Mouse (Mus musculus): ENCODE results near the gene Inip.

Inip gene

DNA sequence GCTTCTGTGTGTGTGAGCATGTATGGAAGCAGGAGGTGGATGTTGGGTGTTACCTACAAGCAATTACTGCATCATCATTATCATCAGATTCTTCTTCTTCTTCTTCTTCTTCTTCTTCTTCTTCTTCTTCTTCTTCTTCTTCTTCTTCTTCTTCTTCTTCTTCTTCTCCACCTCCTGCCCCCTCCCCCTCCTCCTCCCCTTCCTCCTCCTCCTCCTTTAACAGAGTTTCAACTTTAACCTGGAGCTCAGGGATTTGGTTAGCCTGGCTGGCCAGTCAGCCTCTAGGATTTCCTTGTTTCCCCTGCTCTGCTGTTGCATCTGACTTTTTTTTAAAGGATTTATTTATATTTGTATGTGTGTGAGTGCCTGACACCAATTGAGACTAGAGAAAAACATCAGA is at the start of gene Inip:
Gene Inip (minus strand): TSS at position 101 of the 400 bp plus-strand sequence.
- in situ Hi-C loops (cut with MboI, MseI): no loop called here

DNA sequence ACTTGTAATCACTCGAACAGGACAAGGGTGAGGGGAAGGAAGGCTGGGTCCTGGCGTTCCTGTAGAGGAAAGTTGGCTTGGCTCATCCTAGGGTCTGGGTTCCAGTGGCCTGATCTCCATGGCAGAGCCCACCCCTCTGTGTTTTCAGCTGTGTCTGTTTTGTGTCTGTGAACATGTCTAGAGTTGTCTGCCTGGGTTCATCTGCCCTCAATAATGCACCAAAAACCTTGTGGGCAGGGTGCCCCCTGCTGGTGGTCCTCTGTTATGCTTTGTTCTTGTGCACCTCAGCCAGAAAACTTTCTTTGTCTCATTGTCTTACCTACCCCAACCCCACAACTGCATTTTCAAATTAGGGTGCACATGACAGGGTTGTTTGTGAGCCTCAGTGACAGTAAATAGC is 48.8 kb upstream of the Inip start:
- in situ Hi-C loops (cut with MboI, MseI): no loop called here

DNA sequence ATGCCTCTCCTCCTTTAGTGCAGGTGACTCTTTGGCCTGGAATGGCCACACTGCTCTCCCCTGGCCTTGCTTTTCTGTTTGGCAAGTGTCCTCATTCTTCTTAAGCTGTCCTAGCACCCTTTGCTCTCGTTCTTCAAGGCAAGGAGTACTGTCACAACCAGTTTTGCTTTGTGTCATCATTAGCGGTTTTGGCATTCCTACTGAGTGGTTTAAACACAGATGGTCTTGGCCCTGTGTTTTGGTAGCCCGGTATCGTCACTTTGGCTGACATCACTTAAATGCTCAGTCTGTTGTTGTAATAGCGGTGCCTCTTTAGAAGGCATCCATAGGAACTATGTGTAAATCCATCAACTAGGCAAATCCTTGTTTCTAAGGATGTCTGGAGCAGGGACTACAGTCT is 46.1 kb upstream of the Inip start:
- in situ Hi-C loops (cut with MboI, MseI): no loop called here

DNA sequence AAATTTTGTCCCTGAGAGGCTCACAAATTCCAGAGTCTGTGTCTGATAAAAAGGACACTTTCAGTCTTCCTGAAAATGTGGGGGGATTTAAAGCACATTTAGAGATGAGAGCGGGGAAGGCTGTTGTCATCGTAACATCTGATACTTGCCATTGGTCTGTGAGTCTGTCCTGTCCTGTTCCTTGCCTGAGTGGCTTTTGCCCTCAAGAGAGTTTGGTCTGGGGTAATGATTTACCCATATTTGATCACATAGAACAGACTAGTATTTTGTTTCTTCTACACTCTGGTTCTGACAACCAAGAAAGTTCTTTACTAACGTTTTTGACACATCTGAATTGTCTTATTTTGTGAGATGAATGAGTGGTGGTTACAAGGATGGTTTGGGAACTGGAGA is 43.9 kb upstream of the Inip start:
- in situ Hi-C loops (cut with MboI, MseI): no loop called here

DNA sequence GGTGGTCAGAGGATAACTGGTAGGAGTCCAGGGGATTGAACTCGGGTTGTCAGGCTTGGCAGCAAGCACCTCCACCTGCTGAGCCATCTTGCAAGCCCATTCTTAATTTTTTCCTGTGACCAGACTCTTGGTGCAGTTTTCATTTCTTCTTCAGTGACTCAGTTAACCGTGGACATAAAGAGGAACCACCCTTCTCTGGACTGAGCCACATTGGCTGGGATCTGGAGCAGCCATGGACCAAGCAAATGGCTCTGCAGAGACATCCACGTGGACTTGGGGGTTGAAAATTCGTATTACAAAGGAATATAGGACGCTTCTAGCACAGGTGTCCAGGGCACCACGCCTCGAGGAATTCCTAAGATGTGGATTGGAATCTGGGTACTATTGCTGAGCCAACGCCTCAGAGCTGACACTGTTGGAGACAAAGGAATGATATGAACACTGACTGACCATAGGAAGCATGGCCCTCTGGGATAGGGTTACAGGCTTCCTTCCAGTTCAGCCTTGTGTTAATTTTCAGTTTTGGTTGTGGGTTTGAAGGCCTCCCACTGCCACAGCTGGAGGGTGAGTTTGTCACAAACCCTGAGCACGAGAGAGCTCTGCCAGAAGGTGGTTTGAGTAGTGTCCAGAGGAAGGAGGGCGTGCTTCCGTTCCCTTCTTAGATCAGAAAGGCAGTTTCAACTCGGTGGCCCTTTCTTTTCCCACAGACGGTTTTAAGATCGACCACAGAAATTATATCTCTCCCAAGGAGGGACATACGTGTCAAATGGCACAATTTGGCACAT is 43.3 kb upstream of the Inip start:
- in situ Hi-C loops (cut with MboI, MseI): no loop called here

DNA sequence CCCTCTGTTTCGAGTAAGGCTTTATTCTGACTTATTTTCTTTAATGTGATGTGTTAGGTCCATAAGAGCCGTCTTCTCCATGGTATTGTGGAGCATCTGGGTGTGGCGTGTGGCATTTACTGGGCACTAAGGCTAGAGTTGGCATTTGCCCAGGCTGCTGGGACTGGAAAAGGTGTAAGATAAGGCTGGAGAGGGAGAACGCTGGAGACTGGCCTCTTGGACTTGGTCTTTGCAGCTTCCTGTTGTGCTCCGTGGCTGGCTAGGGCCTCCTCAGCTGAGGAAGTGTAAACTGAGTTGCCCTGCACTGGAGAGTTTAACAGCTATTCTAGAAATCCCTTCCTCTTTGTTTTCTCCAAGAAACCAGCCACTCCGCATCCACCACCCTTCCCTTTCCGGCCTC is 36.3 kb upstream of the Inip start:
- in situ Hi-C loops (cut with MboI, MseI): no loop called here

DNA sequence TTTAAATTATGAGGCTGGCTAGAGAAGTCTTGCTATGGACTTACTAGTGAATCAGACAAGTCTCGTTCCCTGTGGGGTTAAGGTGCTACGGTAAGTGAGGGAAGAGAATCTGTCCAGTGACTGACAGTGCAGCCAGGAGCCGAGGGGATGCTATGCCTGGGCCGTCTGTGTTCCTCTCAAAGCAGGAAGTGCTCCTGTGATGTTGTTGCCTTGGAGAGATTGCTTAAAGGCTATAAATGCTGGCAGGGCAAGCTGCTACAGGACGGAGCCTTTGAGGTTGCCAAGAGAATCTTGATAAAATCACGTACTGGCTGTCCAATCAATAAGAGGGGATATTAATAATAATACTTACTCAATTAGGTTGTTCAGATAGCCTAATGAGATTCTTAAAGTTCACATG is 31.4 kb upstream of the Inip start:
- in situ Hi-C loops (cut with MboI, MseI): no loop called here

DNA sequence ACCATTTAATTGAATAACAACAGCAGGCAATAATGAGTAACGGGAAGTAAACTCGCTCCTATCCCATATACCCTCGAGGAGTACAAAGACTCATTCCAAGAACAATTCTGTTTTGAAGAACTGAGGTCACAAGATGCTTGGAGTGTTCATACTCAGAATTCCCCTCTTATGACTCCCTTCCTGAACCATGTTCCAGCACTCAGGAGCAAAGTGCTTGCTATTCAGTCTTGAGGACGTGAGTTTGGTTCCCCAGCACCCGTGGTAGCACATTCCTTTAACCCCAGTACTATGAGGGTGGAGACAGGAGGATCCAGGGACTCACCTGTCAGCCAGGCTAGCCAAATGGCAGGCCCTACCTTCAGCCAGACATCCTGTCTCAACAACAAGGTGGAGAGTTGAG is 29.6 kb upstream of the Inip start:
- in situ Hi-C loops (cut with MboI, MseI): no loop called here

DNA sequence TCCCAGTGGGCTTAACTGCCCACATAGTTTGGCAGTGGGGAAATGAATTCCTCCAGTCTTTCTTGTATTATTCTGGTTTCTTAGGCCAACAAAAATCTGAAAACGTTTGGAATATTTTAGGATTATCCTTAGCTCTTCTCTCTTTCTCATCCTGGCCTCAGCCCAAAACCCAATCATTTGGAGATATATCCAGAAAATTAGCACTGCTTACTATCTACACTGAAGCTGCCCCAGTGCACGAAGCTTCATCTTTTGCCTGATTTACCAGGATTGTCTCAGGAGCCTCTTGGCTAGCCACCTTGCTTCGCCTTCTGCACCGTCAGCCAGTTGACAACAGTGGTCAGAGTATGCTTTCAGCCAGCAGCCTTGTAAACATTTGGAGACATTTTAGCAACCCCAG is 27.7 kb upstream of the Inip start:
- in situ Hi-C loops (cut with MboI, MseI): no loop called here

DNA sequence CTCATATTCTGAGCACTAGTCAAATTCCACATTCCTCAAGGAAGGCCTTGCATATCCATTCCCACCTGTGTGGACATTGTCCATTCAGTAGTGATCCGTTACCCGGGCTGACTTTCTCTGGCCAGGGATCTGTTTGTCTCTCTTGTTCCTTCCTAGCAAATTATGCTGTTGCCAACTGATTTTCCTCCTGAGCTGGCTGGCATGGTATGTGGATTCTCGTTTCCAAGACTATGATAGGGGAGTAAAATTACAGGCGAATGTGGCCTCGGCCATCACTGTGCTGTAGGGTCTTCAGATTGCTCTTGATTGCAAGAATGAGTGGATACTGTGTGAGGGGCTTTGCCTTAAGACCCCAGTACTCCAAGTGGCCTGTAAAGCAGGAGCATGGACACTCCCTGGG is 25.0 kb upstream of the Inip start:
- in situ Hi-C loops (cut with MboI, MseI): no loop called here

DNA sequence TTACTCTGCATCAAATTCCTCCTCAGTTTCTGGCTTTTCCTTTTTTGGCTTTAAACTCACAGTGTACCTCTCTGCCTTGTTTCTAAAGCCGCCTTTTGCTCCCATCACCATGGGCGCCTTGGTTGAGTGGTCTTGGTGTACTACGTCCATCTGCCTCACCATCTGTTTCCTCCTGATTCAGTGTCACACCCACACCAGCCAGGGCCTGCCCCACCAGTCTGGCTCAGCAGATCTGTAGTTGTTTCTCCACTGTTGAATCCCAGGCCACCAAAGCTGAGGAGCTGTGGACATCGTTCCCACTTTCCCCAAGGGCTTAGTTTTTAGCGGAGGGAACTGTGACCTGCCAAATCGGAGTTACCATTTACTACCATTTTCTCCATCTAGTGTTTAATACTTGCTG is 24.2 kb upstream of the Inip start:
- in situ Hi-C loops (cut with MboI, MseI): no loop called here

DNA sequence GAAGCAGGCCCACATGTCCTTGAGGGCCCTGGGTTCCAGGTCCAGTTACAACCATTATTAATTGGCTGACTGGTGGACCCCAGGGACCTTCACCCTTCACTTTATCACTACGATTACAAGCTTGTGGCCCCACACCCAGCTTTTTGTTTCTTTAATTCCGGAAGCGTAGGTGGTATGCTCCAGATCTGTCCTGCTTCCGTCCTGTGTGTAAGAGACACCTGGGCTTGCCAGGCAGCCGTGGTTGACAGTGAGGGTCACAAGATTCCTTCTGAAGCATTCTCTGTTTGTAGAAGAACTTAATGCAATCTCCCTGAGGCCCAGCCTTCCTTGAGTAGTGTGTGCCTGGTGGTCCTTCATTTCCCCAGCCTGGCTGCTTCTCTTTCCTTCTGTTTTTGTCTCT is 23.5 kb upstream of the Inip start:
- in situ Hi-C loops (cut with MboI, MseI): no loop called here

DNA sequence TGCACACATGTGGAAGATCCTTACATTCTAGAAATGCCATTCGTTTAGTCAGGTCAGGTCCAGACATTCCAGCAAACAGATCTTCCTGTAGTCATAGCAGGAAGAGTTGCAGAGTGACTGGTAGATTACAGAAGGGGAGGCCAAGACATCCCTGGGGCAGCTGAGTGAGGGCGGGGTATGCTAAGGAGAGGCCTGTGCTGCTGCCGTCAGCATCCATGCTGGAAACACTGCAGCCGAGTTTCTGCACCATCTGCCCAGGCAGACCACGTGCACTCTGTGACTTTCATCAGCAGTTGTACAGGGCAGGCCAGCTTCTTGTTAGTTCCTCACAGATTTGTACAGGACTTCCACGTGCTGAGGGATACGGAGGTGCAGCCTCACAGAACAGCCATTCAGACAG is 22.1 kb upstream of the Inip start:
- in situ Hi-C loops (cut with MboI, MseI): no loop called here

DNA sequence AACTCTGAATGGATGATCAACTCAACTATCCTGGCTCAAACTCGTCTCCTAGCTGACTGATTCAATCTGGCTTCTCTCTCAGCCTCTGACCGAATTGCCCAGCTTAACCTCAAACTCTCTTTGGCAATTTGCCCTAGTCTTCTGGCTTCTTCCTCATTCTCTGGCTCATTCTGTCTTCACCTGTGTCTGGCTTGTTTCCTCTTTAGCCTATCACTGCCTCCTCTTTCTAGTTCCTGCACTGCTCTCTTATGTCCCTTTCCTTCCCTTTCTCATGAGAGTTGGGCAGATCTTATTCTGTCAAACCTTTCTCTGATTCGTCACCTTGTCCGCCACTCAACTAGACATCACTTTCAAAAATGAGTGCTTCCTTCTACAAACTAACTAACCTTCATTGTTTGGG is 20.7 kb upstream of the Inip start:
- in situ Hi-C loops (cut with MboI, MseI): no loop called here

DNA sequence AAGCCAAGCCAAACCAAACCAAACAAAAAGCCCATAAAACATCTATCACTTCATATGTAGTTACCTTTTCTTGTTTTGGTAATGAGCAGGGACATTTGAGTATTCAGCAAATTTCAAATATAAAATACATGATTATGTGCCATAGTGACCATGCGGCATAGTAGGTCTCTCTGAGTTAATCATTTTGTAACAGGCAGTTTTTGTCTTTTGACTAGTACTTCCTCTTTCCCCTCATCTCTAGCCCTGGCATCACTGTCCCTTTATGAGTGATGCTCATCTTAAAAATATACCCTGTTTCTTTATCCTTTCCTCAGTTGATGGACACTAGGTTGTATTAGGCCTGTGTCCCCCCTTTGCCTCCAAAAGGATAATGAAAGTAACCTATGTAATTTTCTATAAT is 20.1 kb upstream of the Inip start:
- in situ Hi-C loops (cut with MboI, MseI): no loop called here

DNA sequence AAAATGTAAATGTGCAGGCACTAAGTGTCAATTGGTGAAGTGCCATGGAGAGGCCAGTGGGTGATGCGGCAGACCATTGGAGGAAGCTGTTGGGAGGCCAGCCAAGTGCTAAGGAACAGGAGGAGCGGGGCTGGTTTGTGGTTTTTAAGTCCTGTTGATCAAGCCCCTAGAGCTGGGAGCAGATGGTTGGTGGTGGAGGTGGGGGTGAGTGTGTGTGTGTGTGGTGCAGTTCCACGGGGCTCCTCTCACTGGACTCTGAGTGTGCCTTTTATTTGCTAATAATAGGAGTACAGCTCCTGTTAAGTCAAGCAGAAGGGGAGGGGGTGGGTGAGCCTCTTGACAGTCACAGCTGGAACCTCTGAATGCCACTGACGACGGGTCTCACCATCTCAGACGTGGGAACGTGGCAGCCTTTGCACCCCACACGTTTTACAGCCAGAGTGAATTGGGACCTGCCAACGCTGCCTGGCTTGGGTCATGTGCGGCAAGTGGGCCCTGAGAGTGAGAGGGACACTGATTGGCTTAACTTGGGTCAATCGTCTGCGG is 18.2 kb upstream of the Inip start:
- in situ Hi-C loops (cut with MboI, MseI): no loop called here

DNA sequence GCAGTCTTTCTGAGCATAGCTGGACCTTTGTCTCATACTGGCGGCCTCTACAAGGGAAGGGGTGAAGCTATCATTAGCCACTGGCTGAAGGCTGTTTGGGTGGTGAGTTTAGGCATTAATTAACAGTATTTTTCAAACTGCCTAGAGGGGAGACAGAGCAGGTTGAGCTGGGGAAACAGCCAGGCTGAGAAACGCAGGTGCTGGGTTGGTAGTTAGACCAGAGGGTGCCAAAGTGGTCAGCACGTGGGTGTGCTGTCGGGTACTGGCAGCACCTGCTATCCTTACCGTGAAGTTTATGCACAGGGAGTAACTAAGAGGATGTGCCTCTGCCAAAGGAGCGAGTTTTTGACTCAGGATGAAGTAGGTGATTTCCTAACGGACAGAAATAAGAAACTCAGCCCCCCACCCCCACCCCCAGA is 17.7 kb upstream of the Inip start:
- in situ Hi-C loops (cut with MboI, MseI): no loop called here

DNA sequence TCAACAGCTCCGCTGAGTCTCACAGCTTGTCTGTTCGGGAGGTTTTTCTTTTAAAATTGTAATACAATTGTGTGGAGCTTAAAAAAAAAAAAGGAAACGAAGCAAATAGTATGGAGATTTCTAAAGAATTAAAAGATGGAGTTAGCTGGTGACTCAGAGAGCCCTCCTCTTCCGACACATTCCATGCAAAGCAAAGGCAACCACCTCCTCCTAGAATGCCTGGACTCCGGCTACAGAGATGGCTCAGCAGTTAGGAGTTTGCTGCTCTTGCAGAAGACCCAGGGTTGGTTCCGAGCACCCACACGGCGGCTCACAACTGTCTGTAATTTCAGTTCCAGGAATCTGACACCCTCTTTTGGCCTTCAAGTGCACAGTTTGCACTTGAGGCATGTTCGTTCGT is 17.1 kb upstream of the Inip start:
- in situ Hi-C loops (cut with MboI, MseI): no loop called here

DNA sequence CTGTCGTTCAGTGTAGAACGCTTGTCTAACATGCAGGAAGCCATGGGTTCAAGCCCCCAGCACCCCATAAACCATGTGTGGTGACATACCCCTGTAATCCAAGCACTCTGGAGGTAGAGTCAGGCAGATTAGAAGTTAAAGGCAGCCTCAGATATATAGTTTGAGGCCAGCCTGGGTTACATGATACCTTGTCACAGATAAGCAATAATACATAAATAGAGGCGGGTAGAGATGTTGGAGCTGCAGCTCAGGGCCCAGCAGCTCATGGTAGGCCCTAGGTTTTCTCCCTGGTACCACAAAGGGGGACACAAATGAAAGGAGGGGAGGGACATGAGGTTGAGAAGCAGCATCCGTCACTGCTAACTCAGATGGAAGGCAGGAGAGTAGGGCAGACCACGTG is 16.4 kb upstream of the Inip start:
- in situ Hi-C loops (cut with MboI, MseI): no loop called here

DNA sequence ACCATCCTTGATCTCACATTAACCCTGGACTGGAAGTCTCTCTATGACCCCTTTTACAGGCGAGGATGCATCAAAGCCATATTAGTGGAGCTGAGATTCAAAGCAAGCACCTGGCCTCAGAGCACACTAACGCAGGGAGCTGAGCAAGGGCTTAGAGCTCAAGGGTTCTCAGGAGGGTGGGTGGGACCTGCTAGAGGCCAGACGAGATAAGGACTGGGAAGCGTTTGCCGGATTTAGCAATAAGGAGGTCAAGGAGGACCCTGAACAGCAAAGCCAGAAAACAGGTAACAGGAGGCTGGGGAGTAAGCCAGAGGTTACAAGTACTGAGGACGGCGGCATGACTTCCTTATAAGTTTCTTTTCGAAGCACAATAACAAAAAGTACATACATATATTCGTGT is 15.1 kb upstream of the Inip start:
- in situ Hi-C loops (cut with MboI, MseI): no loop called here

DNA sequence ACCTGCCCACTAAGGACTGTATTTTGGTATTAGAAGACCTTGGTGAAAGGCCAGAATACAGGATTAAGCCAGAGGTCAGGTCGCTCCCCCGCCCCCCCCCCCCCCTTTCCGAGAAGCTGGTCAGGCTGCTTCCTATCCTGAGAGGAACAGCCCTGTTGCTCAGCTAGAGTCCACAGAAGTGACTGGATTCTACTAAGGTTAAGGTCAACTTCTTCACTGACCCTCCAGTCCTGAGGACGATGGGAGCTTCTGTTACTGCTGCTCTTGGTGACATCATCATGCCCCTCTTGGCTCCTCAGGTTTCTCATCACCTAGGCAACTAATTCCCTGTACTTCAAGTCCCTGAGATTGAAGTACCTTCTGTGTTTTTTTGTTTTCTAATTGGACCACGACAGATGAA is 14.6 kb upstream of the Inip start:
- in situ Hi-C loops (cut with MboI, MseI): no loop called here

DNA sequence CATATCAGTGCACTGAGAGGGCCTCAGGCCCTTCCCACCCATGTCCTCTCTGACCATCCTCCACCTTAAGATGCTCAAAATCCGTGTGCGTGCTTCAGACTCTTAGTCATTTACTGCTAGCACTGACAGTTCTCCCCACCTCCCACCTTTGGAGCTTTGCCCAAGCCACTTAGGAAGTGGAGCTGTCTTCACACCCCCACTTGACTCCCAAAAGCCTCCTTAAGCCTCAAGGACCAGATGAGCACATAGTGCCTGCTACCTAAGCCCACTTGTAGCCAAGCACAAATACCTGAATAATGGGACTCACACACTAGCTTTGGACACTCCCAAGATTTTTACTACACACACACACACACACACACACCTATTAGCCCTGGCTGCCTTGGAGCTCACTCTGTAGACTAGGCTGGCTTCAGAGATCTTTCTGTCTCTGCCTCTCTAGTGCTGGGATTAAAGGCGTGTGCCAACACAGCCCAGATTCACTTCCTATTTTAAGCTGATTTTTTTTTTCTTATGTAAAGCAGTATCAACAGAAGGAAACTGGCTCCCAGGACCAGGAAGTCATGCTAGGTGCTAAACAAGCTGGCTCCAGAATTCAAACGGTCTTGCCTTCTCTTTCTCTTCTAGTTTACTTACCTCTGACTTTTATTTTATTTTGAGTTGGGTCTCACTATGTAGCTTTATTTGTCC is 13.9 kb upstream of the Inip start:
- in situ Hi-C loops (cut with MboI, MseI): no loop called here

DNA sequence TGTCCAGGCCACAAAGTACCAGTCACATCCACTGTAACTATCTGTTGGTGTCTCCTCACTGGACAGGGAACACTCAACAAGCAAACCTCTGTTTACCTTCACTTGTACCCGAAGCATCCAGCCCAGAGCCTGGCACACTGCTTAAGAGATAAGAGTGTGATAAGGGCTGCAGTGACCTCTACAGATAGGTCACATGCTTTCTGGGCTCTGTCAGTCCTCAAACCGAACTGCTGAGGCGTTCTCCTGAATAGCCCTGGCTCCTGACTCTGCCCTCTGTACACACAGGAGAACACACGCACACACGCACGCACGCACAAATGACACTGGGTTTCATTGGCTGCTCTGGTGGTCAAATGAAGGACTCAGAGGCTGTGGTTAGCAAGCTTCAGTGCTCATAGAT is 12.7 kb upstream of the Inip start:
- in situ Hi-C loops (cut with MboI, MseI): no loop called here

Data from T-helper 2 cell (primary cell).